Mouse (Mus musculus) urinary bladder, postnatal 36 days (tissue): Measurements from ENCODE around the gene Dscaml1.

Experiments
- DNase-seq, 2 experiments: peaks; one replicate each; pipeline ENCODE4 v3.0.0; 2022; ENCODE audit warnings: low spot score in 2 of 2, mixed read lengths in 1 of 2

Gene Dscaml1

GRCm38 (mm10) chr9:45625889-45626446 is 199.5 kb downstream of the Dscaml1 start:
- DNase-seq: no peak

GRCm38 (mm10) chr9:45632520-45632919 is 206.1 kb downstream of the Dscaml1 start:
- DNase-seq: no peak

GRCm38 (mm10) chr9:45633036-45633435 is 206.6 kb downstream of the Dscaml1 start:
- DNase-seq: no peak

DNA sequence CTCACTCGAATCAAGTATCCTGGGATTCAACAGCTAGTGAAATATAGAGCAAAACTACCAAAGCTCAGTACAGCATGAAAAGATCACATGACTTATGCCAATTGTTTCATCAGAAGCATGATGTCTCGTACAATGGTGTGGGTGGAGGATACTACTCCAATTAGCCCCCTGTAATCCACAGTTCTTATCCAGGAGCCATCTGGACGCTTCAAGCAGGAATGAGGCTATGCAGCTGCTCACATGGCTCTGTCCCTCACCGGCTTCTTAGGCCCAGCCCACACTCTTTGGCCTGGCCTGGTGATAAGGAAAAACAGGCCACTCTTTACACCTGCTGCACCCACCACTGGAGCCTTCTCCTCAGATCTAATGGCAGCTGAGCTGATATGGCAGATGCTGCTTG is 208.6 kb downstream of the Dscaml1 start:
- no peak for DNase-seq

DNA sequence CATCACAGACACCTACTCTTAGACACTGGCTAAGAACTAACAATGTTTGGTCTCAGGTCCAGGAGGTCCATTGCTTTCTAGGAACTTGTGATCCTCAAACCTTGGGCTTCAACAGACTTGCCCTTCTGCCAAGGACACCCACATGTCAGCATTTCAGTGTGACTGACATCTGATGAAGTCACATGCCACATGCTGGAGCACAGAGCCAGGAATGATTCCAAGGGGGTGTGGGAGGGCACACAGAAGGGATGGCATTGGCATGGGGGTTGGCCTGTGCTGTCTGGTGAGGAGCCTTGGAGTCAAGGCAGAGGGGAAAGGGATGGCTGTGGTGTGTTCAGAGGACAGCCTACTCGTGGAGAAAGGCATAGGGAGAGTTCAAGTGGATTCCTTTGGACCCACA is 210.9 kb downstream of the Dscaml1 start:
- no peak for DNase-seq

DNA sequence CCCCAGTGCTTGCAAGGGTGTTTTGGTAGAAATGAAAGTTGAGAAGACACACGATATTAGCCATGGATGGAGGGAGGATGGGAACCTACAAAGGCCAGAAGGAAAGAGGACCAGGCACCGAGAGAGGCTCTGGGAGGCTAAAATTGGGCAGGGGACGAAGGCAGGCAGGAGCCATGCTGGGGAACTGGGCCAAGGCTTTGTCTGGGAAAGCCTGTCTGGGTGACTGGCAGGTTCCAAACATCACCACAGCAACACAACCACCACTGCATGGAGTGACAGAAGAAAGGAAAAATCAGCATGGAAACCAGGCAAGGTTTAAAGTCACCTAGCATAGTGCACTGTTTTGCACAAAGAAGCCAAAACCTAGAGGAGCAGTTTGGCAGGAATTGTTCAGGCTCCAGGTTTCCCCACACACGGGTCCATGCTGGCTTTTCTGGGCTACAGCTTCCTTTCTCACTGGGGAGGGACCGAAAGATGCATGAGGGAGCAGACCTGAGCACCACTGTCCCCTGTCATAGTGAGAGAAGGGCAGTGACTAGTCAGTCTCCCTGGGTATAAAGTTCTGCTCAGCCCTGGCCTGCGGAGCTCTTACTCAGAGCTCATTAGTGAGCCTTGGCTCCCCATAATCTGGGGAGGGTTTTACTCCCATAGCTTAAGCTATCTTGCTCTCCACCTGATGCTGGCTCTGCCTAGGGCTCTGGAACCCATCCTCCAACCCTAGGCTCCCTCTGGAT is 211.9 kb downstream of the Dscaml1 start:
- DNase-seq: no peak

DNA sequence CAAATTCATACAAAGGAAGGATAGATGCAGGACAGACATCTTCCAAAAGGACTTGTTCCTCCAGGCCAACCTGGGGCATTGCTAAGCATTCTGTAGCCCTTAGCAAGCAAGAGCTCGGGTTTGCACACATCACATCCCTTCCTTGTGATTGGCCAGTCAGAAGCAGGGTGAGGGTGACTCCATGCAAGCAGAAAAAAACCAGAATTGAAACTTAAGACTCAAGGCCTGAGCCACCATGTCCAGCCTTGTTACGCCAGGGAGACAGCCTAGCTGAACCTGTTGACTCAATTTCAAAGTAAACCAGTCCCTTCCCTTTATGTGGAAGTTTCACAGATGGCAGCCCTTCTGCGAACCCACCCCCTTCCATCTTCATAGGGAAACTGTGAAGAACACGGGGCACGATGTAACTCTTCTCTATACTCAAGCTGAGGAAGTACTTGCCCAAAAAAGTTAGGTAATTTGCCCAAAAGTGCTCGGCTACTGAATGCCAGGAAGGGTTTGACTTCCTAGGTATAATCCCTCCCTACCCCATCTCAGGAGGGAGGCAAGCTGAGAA is 218.5 kb downstream of the Dscaml1 start:
- no peak for DNase-seq

DNA sequence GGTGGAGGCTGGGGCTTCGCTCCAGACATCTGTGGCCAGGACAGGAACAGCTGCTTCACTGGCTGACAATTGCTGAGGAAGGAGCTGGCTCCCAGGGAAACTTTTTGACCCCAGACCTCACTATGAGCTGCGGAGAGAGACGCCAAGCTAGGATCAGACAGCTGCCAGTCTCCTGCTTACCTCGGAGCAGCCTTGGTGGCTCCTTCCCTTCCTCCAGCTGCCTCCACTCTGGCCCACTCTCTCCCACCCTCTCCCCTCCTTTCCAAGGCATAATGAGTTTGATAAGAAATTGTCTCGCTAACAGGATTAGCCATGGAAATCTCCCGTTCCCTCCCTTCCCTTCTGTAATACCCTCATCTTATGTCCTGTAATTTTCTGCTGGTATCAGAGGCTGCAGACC is 219.1 kb downstream of the Dscaml1 start:
- DNase-seq: no peak

DNA sequence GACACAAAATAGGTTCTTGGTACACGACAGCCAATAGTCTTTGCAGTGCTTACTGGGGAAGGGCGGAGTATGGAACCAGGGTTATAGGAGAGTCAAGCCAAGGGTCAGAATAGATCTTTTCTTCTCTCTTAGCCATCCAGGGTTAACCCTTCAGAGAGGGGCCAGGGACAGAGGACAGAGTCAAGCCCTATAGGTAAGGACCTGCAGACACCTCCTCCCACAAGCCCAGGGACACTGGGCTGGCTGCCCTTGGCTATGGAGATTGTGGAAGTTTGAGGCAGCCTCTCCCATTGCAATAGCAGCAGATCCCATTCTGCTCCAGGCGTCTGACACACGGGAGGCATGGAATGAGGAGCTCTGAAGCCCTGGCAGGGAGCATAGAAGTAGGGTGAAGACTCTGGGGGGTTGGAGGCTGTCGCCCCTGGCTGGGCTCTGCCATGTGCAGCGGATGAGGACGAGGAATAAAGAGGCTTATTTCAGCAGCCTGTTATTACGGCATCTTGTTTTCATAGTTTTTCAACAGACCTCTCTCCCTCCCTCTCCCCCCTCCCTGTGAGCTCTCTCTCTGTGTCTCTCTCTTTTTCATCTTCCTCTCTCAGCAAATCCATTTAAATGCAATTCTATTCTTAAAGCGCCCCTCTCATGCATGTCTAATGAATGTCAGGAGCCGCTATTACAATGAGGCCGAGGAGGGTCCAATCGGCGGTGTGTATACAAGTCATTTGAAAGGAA is 224.8 kb downstream of the Dscaml1 start:
- no peak for DNase-seq

GRCm38 (mm10) chr9:45651810-45652177 is 225.4 kb downstream of the Dscaml1 start:
- no peak for DNase-seq

DNA sequence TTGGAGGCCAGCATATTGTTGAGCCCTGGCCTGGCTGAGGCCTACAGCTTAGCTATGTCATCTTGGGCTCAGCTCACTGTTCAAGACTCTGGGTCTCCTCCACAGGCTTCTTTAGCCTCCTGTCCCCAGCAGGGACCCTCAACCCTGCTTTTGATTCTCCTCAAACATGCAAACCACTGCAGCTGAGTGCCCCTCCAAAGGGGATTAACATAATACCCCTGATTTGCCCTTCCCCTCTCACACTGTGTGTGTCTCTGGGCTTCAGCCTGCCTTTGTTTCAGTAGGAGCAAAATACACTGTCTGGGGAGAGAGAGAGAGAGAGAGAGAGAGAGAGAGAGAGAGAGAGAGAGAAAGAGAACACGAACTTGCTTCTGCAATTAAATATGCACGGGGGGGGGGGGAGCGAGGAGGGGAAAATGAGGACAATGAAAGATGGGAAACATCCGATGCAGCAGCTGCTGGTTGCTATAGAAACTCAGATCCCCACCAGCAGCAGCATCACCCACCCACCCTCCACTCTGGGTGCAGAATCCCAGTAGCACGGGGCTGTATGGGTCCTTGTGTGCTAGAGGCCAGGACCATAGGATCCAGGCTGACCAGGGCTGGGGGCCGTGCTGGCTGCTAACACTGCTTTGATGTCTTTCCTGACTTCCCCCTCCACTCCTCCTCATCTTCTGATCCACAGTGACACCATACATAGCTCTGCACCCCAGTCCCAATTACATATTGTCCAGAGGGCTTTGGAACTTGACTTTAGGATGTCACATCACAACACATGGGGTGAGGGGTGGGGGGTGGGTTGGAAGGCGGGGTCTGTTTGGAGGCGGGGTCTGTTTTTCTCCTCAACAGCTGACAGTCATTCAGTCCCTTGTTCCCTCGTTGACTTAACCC is 231.0 kb downstream of the Dscaml1 start:
- no peak for DNase-seq

GRCm38 (mm10) chr9:45660191-45660590 is 233.8 kb downstream of the Dscaml1 start:
- no peak for DNase-seq

GRCm38 (mm10) chr9:45662471-45662870 is 236.0 kb downstream of the Dscaml1 start:
- DNase-seq: no peak

GRCm38 (mm10) chr9:45663386-45664315 is 237.2 kb downstream of the Dscaml1 start:
- no peak for DNase-seq

DNA sequence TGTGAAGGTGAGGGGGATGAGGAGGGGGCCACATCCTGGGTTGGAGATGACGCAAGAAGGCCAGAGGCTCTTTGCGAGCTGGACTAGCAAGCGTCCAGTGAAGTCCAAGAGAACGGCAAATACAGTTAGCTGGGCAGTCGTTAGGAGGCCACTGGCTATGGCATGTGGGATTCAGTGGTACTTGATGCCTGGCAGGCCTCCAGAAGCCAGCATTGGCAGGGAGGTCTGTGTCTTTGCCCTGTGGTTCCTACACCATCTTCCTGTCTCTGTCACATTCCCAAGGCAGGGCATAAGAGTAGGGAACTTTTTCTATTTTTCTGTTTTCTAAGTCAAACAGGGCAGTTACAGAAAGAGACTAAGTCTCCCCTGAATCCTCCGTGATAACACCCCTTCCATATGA is 237.9 kb downstream of the Dscaml1 start:
- no peak for DNase-seq

DNA sequence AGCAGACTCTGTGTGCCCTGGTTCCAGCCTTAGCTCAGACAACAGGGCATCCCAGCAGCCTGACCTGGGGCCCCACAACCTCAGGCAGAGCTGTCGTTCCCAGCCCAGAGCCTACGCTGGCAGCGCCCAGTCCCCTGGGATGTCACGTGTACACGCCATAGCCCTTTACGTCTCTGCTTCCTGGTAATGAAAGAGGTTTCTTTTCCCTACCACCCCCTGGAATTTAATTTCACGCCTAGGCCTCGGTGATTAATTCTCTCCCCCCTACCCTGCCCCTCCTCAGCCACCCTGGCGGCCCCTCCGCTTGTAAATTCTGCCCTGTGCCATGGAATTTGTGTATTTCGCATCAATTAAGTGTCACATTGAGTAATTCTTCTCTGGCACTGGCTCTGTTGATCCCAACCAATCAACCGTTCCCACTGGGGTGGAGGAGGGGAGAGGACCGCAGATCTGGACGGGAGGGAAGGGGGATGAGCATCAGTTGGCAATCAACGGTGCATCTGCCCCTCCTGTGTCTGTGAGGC is 238.5 kb downstream of the Dscaml1 start:
- no peak for DNase-seq

DNA sequence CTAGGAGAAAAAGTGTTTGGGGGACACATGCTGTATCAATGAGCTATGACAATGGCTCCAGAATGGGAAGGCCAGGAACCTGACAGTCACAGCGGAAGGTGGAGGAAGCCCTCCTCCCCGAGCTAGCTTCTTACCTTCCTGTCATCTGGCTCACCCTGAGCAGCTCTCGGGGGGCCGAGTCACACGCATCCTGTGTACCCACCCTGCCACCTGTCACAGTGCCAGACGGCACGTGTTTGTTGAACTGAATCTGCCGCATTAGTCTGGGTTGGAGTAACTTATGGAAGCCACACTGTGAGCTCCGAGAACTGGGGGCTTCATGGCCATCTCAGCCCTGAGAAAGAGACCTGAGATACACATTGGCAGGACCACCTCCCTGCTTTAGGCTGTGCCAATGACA is 249.5 kb downstream of the Dscaml1 start:
- DNase-seq: no peak

GRCm38 (mm10) chr9:45676578-45676977 is 250.2 kb downstream of the Dscaml1 start:
- DNase-seq: no peak

DNA sequence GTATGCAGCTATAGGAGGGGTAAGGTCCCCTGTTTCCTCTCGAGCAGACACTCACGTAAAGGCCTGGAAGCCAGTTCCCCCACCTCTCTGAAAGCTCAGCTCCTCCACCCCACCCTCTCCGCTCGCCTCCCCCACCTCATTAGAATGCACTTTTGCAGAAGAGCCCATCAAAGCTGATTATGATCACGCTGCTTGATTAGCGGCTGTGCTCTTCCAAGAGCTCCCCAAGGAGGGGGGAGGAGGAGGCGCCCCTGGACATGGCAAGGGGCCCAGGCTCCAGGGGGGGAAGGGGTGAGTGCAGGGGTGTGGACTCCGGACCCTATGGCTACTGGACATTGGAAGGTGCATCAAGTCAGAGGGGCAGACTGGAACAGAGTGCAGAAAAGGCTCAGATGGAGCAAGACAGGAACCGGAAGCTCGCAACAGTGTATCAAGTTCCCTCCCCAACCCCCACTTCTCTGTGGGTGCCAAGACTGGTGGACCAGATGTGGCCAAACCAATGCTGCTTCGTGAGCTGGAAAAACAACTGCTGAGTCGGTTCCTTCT is 250.9 kb downstream of the Dscaml1 start:
- DNase-seq: peak; percentile 2 to 31
